Mouse (Mus musculus): ENCODE results near the gene Epn2. TPM values are rescaled to one million over a fixed set of nuclear protein-coding genes. Genes with fewer than 3 reads are reported as not detected.
A peak's percentile ranks its signal among the peaks of the same experiment; 100 is the strongest.
"Not testable (repeated sequence)": the region's sequence is repeated elsewhere in the genome, so short reads cannot be mapped to it uniquely, and the experiment has no call there.

Gene Epn2
- total RNA-seq, 1 experiment = 33.1 TPM

GRCm38 (mm10) chr11:61582808-61583207, 3.3 kb upstream of the Epn2 start:
- H3K9ac ChIP-seq (ENCODE audit: insufficient read depth, low read depth, low read length, poor library complexity, severe bottlenecking); H3K4me3 ChIP-seq (ENCODE audit: insufficient read depth in 1 of 2, low read depth in 1 of 2, low read length in 2 of 2, poor library complexity in 1 of 2, severe bottlenecking in 1 of 2); in situ Hi-C loops (cut with MboI; ENCODE audit: low sequenced_read_pairs in 2 of 2, unreplicated experiment in 2 of 2); H3K27ac ChIP-seq (ENCODE audit: insufficient read depth, low read depth, low read length, poor library complexity, severe bottlenecking); DNase-seq (ENCODE audit: low read depth, low spot score); H3K9me3 ChIP-seq (ENCODE audit: control insufficient read depth, insufficient read depth, low read depth, low read length); H3K36me3 ChIP-seq (ENCODE audit: control insufficient read depth, insufficient read depth, low read length, poor library complexity, severe bottlenecking): not testable (repeated sequence)
- peaks cover 17 to 22% of the 10 kb centered on the region in 2 experiments for H3K4me1 ChIP-seq (ENCODE audit: control insufficient read depth in 2 of 2, insufficient read depth in 2 of 2, low read length in 2 of 2, poor library complexity in 1 of 2)
- TF ChIP-seq ZNF384 (IDR thresholded peaks at IDR 0.05; ENCODE audit: low read depth, low read length) = peak; percentile 63; the same call in 1 of the 2 replicates

GRCm38 (mm10) chr11:61579878-61580381, 443 bp upstream of the Epn2 start:
- Histone ChIP-seq H3K4me1 (ENCODE audit: control insufficient read depth in 2 of 2, insufficient read depth in 2 of 2, low read length in 2 of 2, poor library complexity in 1 of 2) (peaks cover 14 to 21% of the 10 kb centered on the region in 2 experiments), H3K4me3 (ENCODE audit: insufficient read depth in 1 of 2, low read depth in 1 of 2, low read length in 2 of 2, poor library complexity in 1 of 2, severe bottlenecking in 1 of 2) (no peak overlapping the region; a peak in 1 of 4 replicates), H3K36me3 (ENCODE audit: control insufficient read depth, insufficient read depth, low read length, poor library complexity, severe bottlenecking) (no peaks in the 10 kb centered on the region), H3K9me3 (ENCODE audit: control insufficient read depth, insufficient read depth, low read depth, low read length) (no peaks in the 10 kb centered on the region), H3K9ac (ENCODE audit: insufficient read depth, low read depth, low read length, poor library complexity, severe bottlenecking) (no peak overlapping the region), H3K27ac (ENCODE audit: insufficient read depth, low read depth, low read length, poor library complexity, severe bottlenecking) (no peak overlapping the region; the same call in 1 of the 2 replicates)
- in situ Hi-C loops (cut with MboI; ENCODE audit: low sequenced_read_pairs in 2 of 2, unreplicated experiment in 2 of 2) = no loop called here
- DNase-seq (ENCODE audit: low read depth, low spot score) = no peak
- TF ChIP-seq CHD2 (IDR thresholded peaks at IDR 0.05; ENCODE audit: low read depth, low read length) (no peak), MAFK (IDR thresholded peaks at IDR 0.05; ENCODE audit: insufficient read depth, low read depth, low read length) (no peak), ZC3H11A (IDR thresholded peaks at IDR 0.05; ENCODE audit: borderline replicate concordance, low read depth, low read length) (no peak), HCFC1 (IDR thresholded peaks at IDR 0.05; ENCODE audit: borderline replicate concordance, insufficient read depth, low read length) (no peak), ZNF384 (IDR thresholded peaks at IDR 0.05; ENCODE audit: low read depth, low read length) (no peak)

GRCm38 (mm10) chr11:61578541-61578982, 925 bp downstream of the Epn2 start:
- peak overlapping the region; percentile 93 for H3K9ac ChIP-seq (ENCODE audit: insufficient read depth, low read depth, low read length, poor library complexity, severe bottlenecking)
- TF ChIP-seq ZC3H11A (IDR thresholded peaks at IDR 0.05; ENCODE audit: borderline replicate concordance, low read depth, low read length) (no peak), MAFK (IDR thresholded peaks at IDR 0.05; ENCODE audit: insufficient read depth, low read depth, low read length) (no peak)
- peak overlapping the region; percentile 89 to 99 for H3K4me3 ChIP-seq (ENCODE audit: insufficient read depth in 1 of 2, low read depth in 1 of 2, low read length in 2 of 2, poor library complexity in 1 of 2, severe bottlenecking in 1 of 2)
- H3K4me1 ChIP-seq (ENCODE audit: control insufficient read depth in 2 of 2, insufficient read depth in 2 of 2, low read length in 2 of 2, poor library complexity in 1 of 2) = peaks cover 9 to 13% of the 10 kb centered on the region in 2 experiments
- in situ Hi-C loops (cut with MboI; ENCODE audit: low sequenced_read_pairs in 2 of 2, unreplicated experiment in 2 of 2) = no loop called here
- peak overlapping the region; percentile 85; the same call in 1 of the 2 replicates for H3K27ac ChIP-seq (ENCODE audit: insufficient read depth, low read depth, low read length, poor library complexity, severe bottlenecking)
- DNase-seq (ENCODE audit: low read depth, low spot score) = peak; percentile 19
- H3K36me3 ChIP-seq (ENCODE audit: control insufficient read depth, insufficient read depth, low read length, poor library complexity, severe bottlenecking) = no peaks in the 10 kb centered on the region
- no peaks in the 10 kb centered on the region for H3K9me3 ChIP-seq (ENCODE audit: control insufficient read depth, insufficient read depth, low read depth, low read length)

GRCm38 (mm10) chr11:61577991-61578390, 1.5 kb downstream of the Epn2 start:
- in situ Hi-C loops (cut with MboI; ENCODE audit: low sequenced_read_pairs in 2 of 2, unreplicated experiment in 2 of 2) = no loop called here
- H3K9me3 ChIP-seq (ENCODE audit: control insufficient read depth, insufficient read depth, low read depth, low read length) = no peaks in the 10 kb centered on the region

GRCm38 (mm10) chr11:61577349-61577748, 2.1 kb downstream of the Epn2 start:
- no peak for DNase-seq (ENCODE audit: low read depth, low spot score)
- Histone ChIP-seq H3K4me1 (ENCODE audit: control insufficient read depth in 2 of 2, insufficient read depth in 2 of 2, low read length in 2 of 2, poor library complexity in 1 of 2) (peaks cover 6 to 13% of the 10 kb centered on the region in 2 experiments; a peak in 3 of 4 replicates), H3K27ac (ENCODE audit: insufficient read depth, low read depth, low read length, poor library complexity, severe bottlenecking) (no peak overlapping the region; the same call in 1 of the 2 replicates), H3K9ac (ENCODE audit: insufficient read depth, low read depth, low read length, poor library complexity, severe bottlenecking) (peak overlapping the region; percentile 15; the same call in 1 of the 2 replicates), H3K4me3 (ENCODE audit: insufficient read depth in 1 of 2, low read depth in 1 of 2, low read length in 2 of 2, poor library complexity in 1 of 2, severe bottlenecking in 1 of 2) (peak overlapping the region in 1 of 2 experiments; percentile 89; a peak in 1 of 4 replicates), H3K36me3 (ENCODE audit: control insufficient read depth, insufficient read depth, low read length, poor library complexity, severe bottlenecking) (no peaks in the 10 kb centered on the region), H3K9me3 (ENCODE audit: control insufficient read depth, insufficient read depth, low read depth, low read length) (no peaks in the 10 kb centered on the region)
- TF ChIP-seq HCFC1 (IDR thresholded peaks at IDR 0.05; ENCODE audit: borderline replicate concordance, insufficient read depth, low read length) (no peak), MAFK (IDR thresholded peaks at IDR 0.05; ENCODE audit: insufficient read depth, low read depth, low read length) (no peak), ZC3H11A (IDR thresholded peaks at IDR 0.05; ENCODE audit: borderline replicate concordance, low read depth, low read length) (no peak), ZNF384 (IDR thresholded peaks at IDR 0.05; ENCODE audit: low read depth, low read length) (no peak), CHD2 (IDR thresholded peaks at IDR 0.05; ENCODE audit: low read depth, low read length) (no peak)
- in situ Hi-C loops (cut with MboI; ENCODE audit: low sequenced_read_pairs in 2 of 2, unreplicated experiment in 2 of 2) = no loop called here

More at GRCm38 (mm10) chr11:61577991-61578390, 1.5 kb downstream of the Epn2 start:
- H3K9ac ChIP-seq (ENCODE audit: insufficient read depth, low read depth, low read length, poor library complexity, severe bottlenecking) = peak overlapping the region; percentile 15; the same call in 1 of the 2 replicates
- DNase-seq (ENCODE audit: low read depth, low spot score) = peak; percentile 12
- no peak overlapping the region; the same call in 1 of the 2 replicates for H3K27ac ChIP-seq (ENCODE audit: insufficient read depth, low read depth, low read length, poor library complexity, severe bottlenecking)
- H3K4me1 ChIP-seq (ENCODE audit: control insufficient read depth in 2 of 2, insufficient read depth in 2 of 2, low read length in 2 of 2, poor library complexity in 1 of 2) = peaks cover 6 to 13% of the 10 kb centered on the region in 2 experiments; a peak in 3 of 4 replicates
- peak overlapping the region; percentile 89 to 99 for H3K4me3 ChIP-seq (ENCODE audit: insufficient read depth in 1 of 2, low read depth in 1 of 2, low read length in 2 of 2, poor library complexity in 1 of 2, severe bottlenecking in 1 of 2)
- TF ChIP-seq CHD2 (IDR thresholded peaks at IDR 0.05; ENCODE audit: low read depth, low read length) (no peak), ZC3H11A (IDR thresholded peaks at IDR 0.05; ENCODE audit: borderline replicate concordance, low read depth, low read length) (no peak), HCFC1 (IDR thresholded peaks at IDR 0.05; ENCODE audit: borderline replicate concordance, insufficient read depth, low read length) (no peak), ZNF384 (IDR thresholded peaks at IDR 0.05; ENCODE audit: low read depth, low read length) (no peak), MAFK (IDR thresholded peaks at IDR 0.05; ENCODE audit: insufficient read depth, low read depth, low read length) (no peak)
- H3K36me3 ChIP-seq (ENCODE audit: control insufficient read depth, insufficient read depth, low read length, poor library complexity, severe bottlenecking) = no peaks in the 10 kb centered on the region

Data from ES-E14 (cell line).